In the genomic region with DNA sequence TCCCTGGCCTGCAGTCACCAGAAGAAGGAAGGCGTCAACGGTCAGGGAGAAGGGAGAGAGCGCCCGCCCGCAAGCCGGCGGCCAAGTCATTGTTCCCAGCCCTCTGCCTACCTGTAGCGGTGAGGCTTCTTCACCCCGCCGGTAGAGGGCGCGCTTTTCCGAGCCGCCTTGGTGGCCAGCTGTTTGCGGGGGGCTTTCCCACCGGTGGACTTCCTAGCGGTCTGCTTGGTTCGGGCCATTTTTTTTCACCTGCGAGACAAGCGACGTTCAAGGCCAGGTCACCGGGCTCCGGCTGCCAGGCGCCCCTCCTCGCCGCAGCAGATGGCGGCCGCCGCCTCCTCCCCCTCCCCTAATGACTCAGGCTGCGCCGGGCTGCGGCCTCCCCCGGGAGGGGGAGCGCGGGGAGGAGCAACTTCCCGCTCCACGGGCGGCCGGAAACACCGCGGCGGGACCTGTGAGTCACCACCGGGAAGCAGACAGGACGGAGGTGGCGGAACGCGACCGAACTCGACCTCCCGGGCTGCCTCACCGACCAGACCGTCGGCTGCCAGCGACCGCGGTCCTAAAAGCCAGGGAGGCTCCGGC, we compare ENCODE assay signal across 8 mouse cellular contexts. TPM values are rescaled to one million over a fixed set of nuclear protein-coding genes. Genes with fewer than 3 reads are reported as not detected.
A peak's percentile ranks its signal among the peaks of the same experiment; 100 is the strongest.
DNase-seq lines count a peak whose midpoint lies in the region; ATAC-seq and TF ChIP-seq lines count a peak whose summit lies in the region.

No protein-coding gene starts in this region.

- peak overlapping the region; percentile 50 for H3K4me2 ChIP-seq in forebrain, embryonic 14.5 days (ENCODE audit: low read length)
- peak overlapping the region; percentile 63 for H3K4me2 ChIP-seq in liver, postnatal 0 days (ENCODE audit: low read depth, low read length)
- H3K4me2 ChIP-seq in neural tube, embryonic 15.5 days, result peak overlapping the region; percentile 62

- no peaks in the 10 kb centered on the region for H3K27me3 ChIP-seq in forebrain, embryonic 14.5 days (replicated peaks; ENCODE audit: control insufficient read depth, insufficient read depth, low read length)
- H3K27me3 ChIP-seq in liver, postnatal 0 days (ENCODE audit: insufficient read depth, low read length), result no peaks in the 10 kb centered on the region
- H3K27me3 ChIP-seq in neural tube, embryonic 15.5 days (replicated peaks), result no peaks in the 10 kb centered on the region

- TF ChIP-seq CTCF in layer of hippocampus, adult 2 months (conservative IDR thresholded peaks at IDR 0.05), result peak; percentile 94
- TF ChIP-seq CTCF in liver, postnatal 0 days (IDR thresholded peaks at IDR 0.05; ENCODE audit: low read depth), result peak; percentile 89

- under 1% methylated on average over 56 of the region's 57 CpGs for WGBS in forebrain, embryonic 14.5 days
- WGBS in liver, postnatal 0 days (ENCODE audit: insufficient replicate concordance), result 0% methylated on average over 46 of the region's 57 CpGs
- 3% methylated on average over 47 of the region's 57 CpGs for WGBS in neural tube, embryonic 15.5 days

- TF ChIP-seq EP300 in liver, postnatal 0 days (IDR thresholded peaks at IDR 0.05; ENCODE audit: low read depth), result no peak

- H3K9me3 ChIP-seq in forebrain, embryonic 14.5 days (replicated peaks; ENCODE audit: control insufficient read depth, low read length), result no peaks in the 10 kb centered on the region
- H3K9me3 ChIP-seq in liver, postnatal 0 days (ENCODE audit: low read length), result no peaks in the 10 kb centered on the region
- no peaks in the 10 kb centered on the region for H3K9me3 ChIP-seq in neural tube, embryonic 15.5 days (replicated peaks)

- ATAC-seq in forebrain, embryonic 14.5 days, result peak; percentile 58
- ATAC-seq in liver, postnatal 0 days, result peak; percentile 43
- ATAC-seq in neural tube, embryonic 15.5 days (ENCODE audit: low FRiP score), result peak; percentile 78

- H3K27ac ChIP-seq in forebrain, embryonic 14.5 days (ENCODE audit: low read depth, low read length), result peak overlapping the region; percentile 99
- peak overlapping the region; percentile 98 for H3K27ac ChIP-seq in layer of hippocampus, adult 2 months
- H3K27ac ChIP-seq in liver, postnatal 0 days (ENCODE audit: low read depth), result peak overlapping the region; percentile 100
- H3K27ac ChIP-seq in neural tube, embryonic 15.5 days (replicated peaks), result peak overlapping the region; percentile 100

- DNase-seq in ES-CJ7 (ENCODE audit: low read depth, low spot score), result peak; percentile 75
- DNase-seq in c-Kit-positive CD71-negative TER-119-negative erythroid progenitor cells, embryonic 14.5 days (ENCODE audit: low read depth), result peak; percentile 72
- DNase-seq in forebrain, embryonic 14.5 days (ENCODE audit: low spot score), result peak; percentile 79
- DNase-seq in heart, postnatal 4 days, result peak; percentile 84
- peak; percentile 72 to 76 for DNase-seq in layer of hippocampus, adult 2 months (ENCODE audit: low spot score in 2 of 2)
- peak; percentile 89 for DNase-seq in liver, postnatal 0 days
- DNase-seq in thymus, postnatal 14 days, result peak; percentile 89

- peak overlapping the region; percentile 100 for H3K9ac ChIP-seq in forebrain, embryonic 14.5 days (ENCODE audit: low read length)
- H3K9ac ChIP-seq in liver, postnatal 0 days (replicated peaks), result peak overlapping the region; percentile 100
- H3K9ac ChIP-seq in neural tube, embryonic 15.5 days (replicated peaks), result peak overlapping the region; percentile 100

- peaks cover 7% of the 10 kb centered on the region; the same call in 1 of the 2 replicates for H3K4me1 ChIP-seq in forebrain, embryonic 14.5 days (ENCODE audit: control insufficient read depth, insufficient read depth, low read length)
- H3K4me1 ChIP-seq in liver, postnatal 0 days (ENCODE audit: insufficient read depth), result peaks cover 6% of the 10 kb centered on the region; the same call in 1 of the 2 replicates
- H3K4me1 ChIP-seq in neural tube, embryonic 15.5 days, result peaks cover 15% of the 10 kb centered on the region

- H3K4me3 ChIP-seq in forebrain, embryonic 14.5 days (ENCODE audit: low read depth, low read length), result peak overlapping the region; percentile 98
- peak overlapping the region; percentile 93 for H3K4me3 ChIP-seq in layer of hippocampus, adult 2 months
- H3K4me3 ChIP-seq in liver, postnatal 0 days (ENCODE audit: low read depth, low read length), result peak overlapping the region; percentile 100
- H3K4me3 ChIP-seq in neural tube, embryonic 15.5 days (replicated peaks), result peak overlapping the region; percentile 98

- peaks cover 24% of the 10 kb centered on the region; the same call in 1 of the 2 replicates for H3K36me3 ChIP-seq in forebrain, embryonic 14.5 days (ENCODE audit: control insufficient read depth, insufficient read depth, low read length)
- H3K36me3 ChIP-seq in liver, postnatal 0 days (replicated peaks; ENCODE audit: insufficient read depth, low read length), result peaks cover 19% of the 10 kb centered on the region
- peaks cover 17% of the 10 kb centered on the region for H3K36me3 ChIP-seq in neural tube, embryonic 15.5 days

RNA-seq across cellular contexts. Expression of gene H3f3b, which starts 3.9 kb away (rescaled TPM):
- 2,620 and 3,081 TPM in 2 replicates for polyA plus RNA-seq in forebrain, embryonic 14.5 days (2014; fragmentation: Nextera tagmentation; extraction: Ambion mirVana)
- 100 to 1,000 TPM; 466 to 502 TPM for total RNA-seq in heart, postnatal 4 days (2021)
- total RNA-seq in layer of hippocampus, adult 2 months (2021), result 100 to 1,000 TPM; 285 to 322 TPM
- polyA plus RNA-seq in liver, postnatal 0 days (2015; fragmentation: Nextera tagmentation; extraction: Ambion mirVana), result 647 and 656 TPM in 2 replicates
- 1,496 and 1,502 TPM in 2 replicates for polyA plus RNA-seq in neural tube, embryonic 15.5 days (2015; fragmentation: Nextera tagmentation; extraction: Ambion mirVana)

RNA-seq across cellular contexts. Expression of gene Unk, which starts 6.3 kb away (rescaled TPM):
- 23.4 and 24.9 TPM in 2 replicates for polyA plus RNA-seq in forebrain, embryonic 14.5 days (2014; fragmentation: Nextera tagmentation; extraction: Ambion mirVana)
- total RNA-seq in heart, postnatal 4 days (2021), result 10 to 100 TPM; 22.3 to 25.0 TPM
- total RNA-seq in layer of hippocampus, adult 2 months (2021), result 10 to 100 TPM; 26.3 to 30.8 TPM
- 3.9 and 5.1 TPM in 2 replicates for polyA plus RNA-seq in liver, postnatal 0 days (2015; fragmentation: Nextera tagmentation; extraction: Ambion mirVana)
- 31.6 and 33.5 TPM in 2 replicates for polyA plus RNA-seq in neural tube, embryonic 15.5 days (2015; fragmentation: Nextera tagmentation; extraction: Ambion mirVana)

RNA-seq across cellular contexts. Expression of gene Galk1, which starts 11.3 kb away (rescaled TPM):
- 53.9 and 59.5 TPM in 2 replicates for polyA plus RNA-seq in forebrain, embryonic 14.5 days (2014; fragmentation: Nextera tagmentation; extraction: Ambion mirVana)
- 10 to 100 TPM; 52.9 to 54.3 TPM for total RNA-seq in heart, postnatal 4 days (2021)
- total RNA-seq in layer of hippocampus, adult 2 months (2021), result 10 to 100 TPM; 13.3 to 13.5 TPM
- polyA plus RNA-seq in liver, postnatal 0 days (2015; fragmentation: Nextera tagmentation; extraction: Ambion mirVana), result 317 and 319 TPM in 2 replicates
- polyA plus RNA-seq in neural tube, embryonic 15.5 days (2015; fragmentation: Nextera tagmentation; extraction: Ambion mirVana), result 65.9 and 98.5 TPM in 2 replicates

RNA-seq across cellular contexts. Expression of gene Itgb4, which starts 49.4 kb away (rescaled TPM):
- 0.48 and 0.62 TPM in 2 replicates for polyA plus RNA-seq in forebrain, embryonic 14.5 days (2014; fragmentation: Nextera tagmentation; extraction: Ambion mirVana)
- 1 to 10 TPM; 5.0 to 5.4 TPM for total RNA-seq in heart, postnatal 4 days (2021)
- total RNA-seq in layer of hippocampus, adult 2 months (2021), result 1 to 10 TPM; 6.4 to 6.6 TPM
- polyA plus RNA-seq in liver, postnatal 0 days (2015; fragmentation: Nextera tagmentation; extraction: Ambion mirVana), result 0.21 and 0.34 TPM in 2 replicates
- polyA plus RNA-seq in neural tube, embryonic 15.5 days (2015; fragmentation: Nextera tagmentation; extraction: Ambion mirVana), result 2.0 and 4.9 TPM in 2 replicates

RNA-seq across cellular contexts. Expression of gene Unc13d, which starts 53.9 kb away (rescaled TPM):
- polyA plus RNA-seq in forebrain, embryonic 14.5 days (2014; fragmentation: Nextera tagmentation; extraction: Ambion mirVana), result 0.19 and 0.62 TPM in 2 replicates
- under 1 TPM; 0.88 to 0.95 TPM for total RNA-seq in heart, postnatal 4 days (2021)
- 1 to 10 TPM; 1.3 to 2.1 TPM for total RNA-seq in layer of hippocampus, adult 2 months (2021)
- polyA plus RNA-seq in liver, postnatal 0 days (2015; fragmentation: Nextera tagmentation; extraction: Ambion mirVana), result 6.1 and 6.9 TPM in 2 replicates
- polyA plus RNA-seq in neural tube, embryonic 15.5 days (2015; fragmentation: Nextera tagmentation; extraction: Ambion mirVana), result 1.0 and 7.1 TPM in 2 replicates

Comparison
In these comparisons a context has a peak if more than half of its experiments do, and no peak if none do; other contexts are left out.
1. Peak in every context shown above with its lines: DNase-seq, ATAC-seq, H3K4me3 ChIP-seq and H3K27ac ChIP-seq.